Mouse (Mus musculus) forebrain, postnatal 0 days (tissue): ENCODE measurements around the gene Ctss. TPM values are rescaled to one million over a fixed set of nuclear protein-coding genes. Genes with fewer than 3 reads are reported as not detected.

Experiments
- ATAC-seq: fragments of 200-750 bp; cut with Nextera tagmentation; 2 replicates; pipeline ENCODE4 v1.8.0; 2017; ENCODE audit warnings: mild to moderate bottlenecking, moderate library complexity
- DNase-seq: peaks from one replicate; pipeline ENCODE4 v3.0.0-alpha.2; 2015
- H3K27ac ChIP-seq: fragments of 300-500 bp; sonication (generic); 2 replicates; pipeline ENCODE4 v1.5.1; 2014; ENCODE audit warnings: low read depth, mild to moderate bottlenecking, antibody characterized with exemption, low read length, moderate library complexity, mixed read lengths
- H3K27me3 ChIP-seq: fragments of 300-500 bp; sonication (generic); 2 replicates; pipeline ENCODE4 v1.6.1; 2014; ENCODE audit warnings: mild to moderate bottlenecking, low read length, mixed read lengths; ENCODE audit not compliant: insufficient read depth
- H3K36me3 ChIP-seq: fragments of 300-500 bp; sonication (generic); 2 replicates; pipeline ENCODE4 v1.6.1; 2014; ENCODE audit warnings: mild to moderate bottlenecking, moderate library complexity; ENCODE audit not compliant: insufficient read depth
- H3K4me1 ChIP-seq: fragments of 300-500 bp; sonication (generic); 2 replicates; pipeline ENCODE4 v1.6.1; 2014; ENCODE audit warnings: antibody characterized with exemption; ENCODE audit not compliant: insufficient read depth
- H3K4me2 ChIP-seq: fragments of 300-500 bp; sonication (generic); 2 replicates; pipeline ENCODE4 v1.6.1; 2014; ENCODE audit warnings: low read depth, mild to moderate bottlenecking, moderate library complexity
- H3K4me3 ChIP-seq: fragments of 300-500 bp; sonication (generic); 2 replicates; pipeline ENCODE4 v1.5.1; 2014; ENCODE audit warnings: low read depth, low read length, mixed read lengths
- H3K9ac ChIP-seq: fragments of 300-500 bp; sonication (generic); 2 replicates; pipeline ENCODE4 v1.6.1; 2014; ENCODE audit warnings: mild to moderate bottlenecking
- H3K9me3 ChIP-seq: fragments of 300-500 bp; sonication (generic); 2 replicates; pipeline ENCODE4 v1.6.1; 2016; ENCODE audit warnings: low read length
- CTCF ChIP-seq: sonication (generic); IDR thresholded peaks from 2 replicates; pipeline ENCODE4 v1.5.1; 2016; ENCODE audit warnings: antibody characterized with exemption, control low read depth, low read depth
- WGBS: fragments of 180-500 bp; shearing (Covaris S2); extraction: QIAGEN DNeasy Blood & Tissue Kit; methylation state at CpG from one replicate; pipeline ENCODE4 v1.1.7; 2014; 5-methylcytosine and 5-hydroxymethylcytosine counted together
- polyA plus RNA-seq: library from polyadenylated mRNA; unstranded; fragments of >200 nt; fragmentation: Nextera tagmentation; extraction: Ambion mirVana; gene quantifications from 2 replicates; pipeline ENCODE4 v1.2.1, GENCODE M21; 2015
- total RNA-seq: library from RNA; depleted of rRNA; stranded (reverse); fragments of >200 nt; gene quantifications from 2 replicates; pipeline ENCODE4 v1.2.3, GENCODE M21; 2014

Gene Ctss
- total and polyA plus RNA-seq, 2 experiments from 2014 or later: 20.3 to 23.1 TPM

DNA sequence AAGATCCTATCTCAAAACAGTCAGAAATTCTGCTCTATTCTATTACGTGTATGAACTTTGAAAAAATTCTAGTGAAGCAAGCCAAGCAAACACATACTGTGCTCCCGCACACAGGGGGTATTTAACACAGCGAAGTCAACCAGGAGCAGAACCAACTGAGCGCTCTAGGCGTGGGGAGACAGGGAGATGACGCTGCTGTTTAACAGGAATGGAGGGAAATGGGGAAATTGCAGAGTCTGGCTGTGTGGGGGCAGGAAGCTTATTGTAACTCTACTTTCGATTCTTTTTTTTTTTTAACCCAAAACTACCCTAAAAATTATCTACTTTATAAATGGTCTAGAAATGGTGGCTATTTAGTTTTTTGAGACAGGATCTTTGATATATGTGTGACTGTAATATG lies 7.7 kb upstream of the Ctss start:
- H3K4me2 ChIP-seq: no peak overlapping the region
- no peak for ATAC-seq
- H3K4me3 ChIP-seq: no peak overlapping the region
- H3K9ac ChIP-seq: no peak overlapping the region
- WGBS: 80% methylated on average over 7 of the region's 7 CpGs
- H3K36me3 ChIP-seq: no peaks in the 10 kb centered on the region
- TF ChIP-seq CTCF: no peak
- H3K9me3 ChIP-seq: no peaks in the 10 kb centered on the region
- no peak for DNase-seq
- no peaks in the 10 kb centered on the region for H3K27me3 ChIP-seq
- no peak overlapping the region for H3K27ac ChIP-seq
- H3K4me1 ChIP-seq: no peaks in the 10 kb centered on the region

DNA sequence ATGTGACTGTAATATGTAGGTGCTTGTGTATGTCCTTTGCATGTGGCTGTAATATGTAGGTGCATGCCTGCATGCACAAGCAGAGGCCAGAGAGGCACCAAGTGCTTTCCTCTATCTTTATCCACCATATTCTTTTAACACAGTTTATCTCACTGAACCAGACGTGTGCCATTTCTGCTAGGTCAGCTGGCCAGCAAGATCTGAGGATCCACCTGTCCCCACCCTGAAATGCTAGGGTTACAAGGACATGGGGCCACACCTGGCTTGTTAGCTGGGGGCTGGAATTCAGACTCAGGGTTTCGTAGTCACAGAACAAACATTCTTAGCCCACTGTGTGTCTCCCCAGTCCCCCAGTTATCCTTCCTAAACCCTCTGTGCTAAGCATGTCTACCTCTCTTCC lies 7.3 kb upstream of the Ctss start:
- Histone ChIP-seq H3K36me3 (no peaks in the 10 kb centered on the region), H3K27ac (no peak overlapping the region), H3K9ac (no peak overlapping the region), H3K4me1 (no peaks in the 10 kb centered on the region), H3K9me3 (no peaks in the 10 kb centered on the region), H3K4me3 (no peak overlapping the region), H3K4me2 (no peak overlapping the region), H3K27me3 (no peaks in the 10 kb centered on the region)
- DNase-seq (no peak), ATAC-seq (no peak)
- 91% methylated on average over 2 of the region's 2 CpGs for WGBS
- no peak for TF ChIP-seq CTCF

DNA sequence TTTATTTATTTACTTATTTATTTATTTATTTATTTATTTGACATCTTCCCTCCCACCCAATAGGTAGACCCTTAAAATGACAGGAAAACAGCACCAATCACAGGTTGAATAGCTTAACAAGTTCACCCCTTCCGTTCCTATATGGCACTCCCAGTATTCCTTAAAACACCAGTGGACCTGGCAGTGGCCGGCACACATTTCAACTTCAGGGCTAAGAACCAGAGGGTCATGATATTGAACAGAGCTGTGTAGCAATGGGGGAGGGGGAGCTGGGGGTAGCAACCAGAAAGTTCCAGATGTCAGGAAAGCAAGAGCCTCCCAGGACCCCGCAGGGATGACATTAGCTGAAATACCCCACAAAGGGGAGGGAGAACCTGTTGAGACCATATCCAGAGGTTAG lies 6.5 kb upstream of the Ctss start:
- Histone ChIP-seq H3K27ac (no peak overlapping the region), H3K4me2 (no peak overlapping the region), H3K27me3 (no peaks in the 10 kb centered on the region), H3K4me3 (no peak overlapping the region), H3K36me3 (no peaks in the 10 kb centered on the region), H3K9ac (no peak overlapping the region), H3K4me1 (no peaks in the 10 kb centered on the region), H3K9me3 (no peaks in the 10 kb centered on the region)
- WGBS: 89% methylated on average over 3 of the region's 3 CpGs
- ATAC-seq (no peak), DNase-seq (no peak)
- TF ChIP-seq CTCF: no peak

DNA sequence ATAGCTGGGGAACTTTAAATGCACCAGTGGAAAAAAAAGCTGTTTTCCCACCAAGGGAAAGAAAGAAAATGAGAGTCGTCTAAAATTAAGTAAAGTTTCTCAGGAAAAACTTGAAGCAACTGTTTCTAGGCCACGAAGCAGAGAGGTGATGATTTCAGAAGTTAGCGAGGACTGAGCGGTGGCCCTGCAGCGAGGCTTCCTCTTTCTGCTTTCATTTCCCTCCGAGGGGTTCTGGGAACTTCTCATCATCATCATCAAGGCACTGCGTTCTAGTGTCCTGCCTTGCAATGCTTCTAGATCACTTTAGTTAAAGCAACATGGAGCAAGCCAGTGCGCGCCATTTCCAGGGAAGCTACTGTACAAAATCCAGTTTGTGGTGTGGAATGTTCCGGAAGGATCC lies 5.4 kb upstream of the Ctss start:
- H3K36me3 ChIP-seq: no peaks in the 10 kb centered on the region
- no peak for DNase-seq
- H3K27ac ChIP-seq: no peak overlapping the region
- no peaks in the 10 kb centered on the region for H3K9me3 ChIP-seq
- H3K27me3 ChIP-seq: no peaks in the 10 kb centered on the region
- no peak for ATAC-seq
- H3K4me1 ChIP-seq: no peaks in the 10 kb centered on the region
- WGBS: 90% methylated on average over 10 of the region's 10 CpGs
- no peak overlapping the region for H3K4me2 ChIP-seq
- no peak for TF ChIP-seq CTCF
- H3K4me3 ChIP-seq: no peak overlapping the region
- H3K9ac ChIP-seq: no peak overlapping the region

DNA sequence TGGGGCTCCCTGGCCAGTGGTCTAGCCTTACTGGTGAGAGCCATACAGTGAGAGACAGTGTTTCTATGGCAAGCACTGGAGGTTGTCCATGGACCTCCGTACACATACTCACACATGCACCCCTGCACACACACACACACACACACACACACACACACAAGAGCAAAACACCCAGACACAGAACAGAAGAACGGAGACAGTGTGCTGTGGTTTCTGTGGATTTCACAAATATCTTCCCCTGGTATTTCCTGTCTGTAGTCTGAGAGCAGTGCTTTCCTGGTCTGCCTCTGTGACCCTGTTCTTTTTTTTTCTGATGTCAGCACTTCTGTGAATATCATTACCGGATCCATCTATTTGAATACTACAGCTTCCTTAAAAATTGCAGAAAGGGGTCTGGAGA lies 2.9 kb upstream of the Ctss start:
- no peaks in the 10 kb centered on the region for H3K27me3 ChIP-seq
- no peaks in the 10 kb centered on the region for H3K36me3 ChIP-seq
- H3K4me3 ChIP-seq: no peak overlapping the region
- H3K4me1 ChIP-seq: no peaks in the 10 kb centered on the region
- 77% methylated on average over 3 of the region's 3 CpGs for WGBS
- H3K9ac ChIP-seq: no peak overlapping the region
- H3K4me2 ChIP-seq: no peak overlapping the region
- no peak for DNase-seq
- no peaks in the 10 kb centered on the region for H3K9me3 ChIP-seq
- H3K27ac ChIP-seq: no peak overlapping the region
- no peak for ATAC-seq
- TF ChIP-seq CTCF: no peak

DNA sequence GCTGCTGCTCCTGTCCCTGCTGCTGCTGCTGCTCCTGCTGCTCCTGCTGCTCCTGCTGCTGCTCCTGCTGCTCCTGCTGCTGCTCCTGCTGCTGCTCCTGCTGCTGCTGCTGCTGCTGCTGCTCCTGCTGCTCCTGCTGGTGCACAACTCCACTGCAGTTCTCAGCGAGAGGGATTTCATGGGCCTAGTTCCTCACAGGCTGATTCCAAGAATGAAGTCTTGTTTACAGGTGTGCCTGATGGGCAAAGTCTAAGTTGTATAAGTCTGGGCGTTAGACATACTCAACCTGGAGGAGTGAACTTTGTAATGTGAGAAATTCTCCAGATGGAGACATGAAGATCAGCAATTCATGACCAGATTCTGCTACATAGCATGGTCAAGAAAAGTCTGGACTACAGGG lies 1.9 kb upstream of the Ctss start:
- no peak overlapping the region for H3K9ac ChIP-seq
- H3K9me3 ChIP-seq: no peaks in the 10 kb centered on the region
- ATAC-seq (no peak), DNase-seq (no peak)
- H3K27me3 ChIP-seq: no peaks in the 10 kb centered on the region
- 69% methylated on average over 2 of the region's 2 CpGs for WGBS
- no peak overlapping the region for H3K4me3 ChIP-seq
- H3K36me3 ChIP-seq: no peaks in the 10 kb centered on the region
- no peak overlapping the region for H3K27ac ChIP-seq
- TF ChIP-seq CTCF: no peak
- no peak overlapping the region for H3K4me2 ChIP-seq
- H3K4me1 ChIP-seq: no peaks in the 10 kb centered on the region

DNA sequence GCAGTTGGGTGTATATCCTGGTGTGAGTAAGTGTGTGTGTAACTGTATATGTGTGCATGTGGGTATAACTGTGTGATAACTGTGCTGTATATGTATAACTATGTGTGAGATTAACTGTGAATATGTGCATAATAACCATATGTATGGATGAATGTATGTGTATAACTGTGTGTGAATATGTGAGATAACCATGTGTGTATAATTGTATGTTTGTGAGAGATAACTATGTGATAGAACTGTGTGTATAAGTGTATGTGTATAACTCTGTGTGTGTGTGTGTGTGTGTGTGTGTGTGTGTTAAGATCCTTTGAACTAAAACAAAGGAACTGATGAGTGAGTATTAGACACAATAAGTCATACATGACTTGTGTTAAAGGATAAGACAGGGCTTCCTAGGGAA lies 475 bp upstream of the Ctss start:
- Histone ChIP-seq H3K9me3 (no peaks in the 10 kb centered on the region), H3K4me3 (no peak overlapping the region), H3K36me3 (no peaks in the 10 kb centered on the region), H3K4me2 (no peak overlapping the region), H3K4me1 (no peaks in the 10 kb centered on the region), H3K27me3 (no peaks in the 10 kb centered on the region), H3K27ac (no peak overlapping the region), H3K9ac (no peak overlapping the region)
- DNase-seq (no peak), ATAC-seq (no peak)
- TF ChIP-seq CTCF: no peak

DNA sequence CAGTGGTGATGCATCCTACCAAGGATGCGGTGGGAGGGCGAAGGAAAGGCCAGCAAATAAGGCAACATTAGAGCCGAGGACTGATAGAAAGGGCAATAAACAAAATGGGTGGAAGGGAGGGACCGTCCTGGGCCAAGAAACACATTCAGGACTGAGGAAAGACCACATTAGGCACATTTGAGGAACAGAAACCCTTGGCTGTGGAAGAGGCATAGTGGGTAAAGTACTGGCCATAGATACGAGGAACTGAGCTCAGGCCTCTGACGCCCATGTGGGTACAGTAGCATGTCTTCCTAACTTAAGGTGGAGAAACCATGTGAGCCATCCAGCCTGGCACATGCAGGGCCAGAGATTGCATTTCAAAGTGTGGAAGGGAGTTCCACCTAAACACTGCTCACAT lies 3.2 kb downstream of the Ctss start:
- Histone ChIP-seq H3K4me1 (no peaks in the 10 kb centered on the region), H3K27me3 (no peaks in the 10 kb centered on the region), H3K4me3 (no peak overlapping the region), H3K9me3 (no peaks in the 10 kb centered on the region), H3K4me2 (no peak overlapping the region), H3K36me3 (no peaks in the 10 kb centered on the region), H3K9ac (no peak overlapping the region), H3K27ac (no peak overlapping the region)
- WGBS: 93% methylated on average over 6 of the region's 6 CpGs
- no peak for TF ChIP-seq CTCF
- ATAC-seq (no peak), DNase-seq (no peak)
